Mouse (Mus musculus) embryonic facial prominence, embryonic 13.5 days (tissue): ENCODE data around the gene Prdx2. TPM values are rescaled to one million over a fixed set of nuclear protein-coding genes. Genes with fewer than 3 reads are reported as not detected.

Experiments
- ATAC-seq: fragments of 200-750 bp; cut with Nextera tagmentation; 2 replicates; pipeline ENCODE4 v1.8.0; 2017; ENCODE audit warnings: low read depth; ENCODE audit not compliant: insufficient number of reproducible peaks, insufficient read depth, low FRiP score, low TSS enrichment
- H3K27ac ChIP-seq: fragments of 300-500 bp; sonication (generic); 2 replicates; pipeline ENCODE4 v1.5.1; 2015; ENCODE audit warnings: moderate library complexity, mild to moderate bottlenecking, inconsistent platforms
- H3K27me3 ChIP-seq: fragments of 300-500 bp; sonication (generic); 2 replicates; pipeline ENCODE4 v1.6.1; 2015; ENCODE audit warnings: mild to moderate bottlenecking, inconsistent platforms
- H3K36me3 ChIP-seq: fragments of 300-500 bp; sonication (generic); 2 replicates; pipeline ENCODE4 v1.6.1; 2015; ENCODE audit warnings: mild to moderate bottlenecking, inconsistent platforms
- H3K4me1 ChIP-seq: fragments of 300-500 bp; sonication (generic); 2 replicates; pipeline ENCODE4 v1.6.1; 2015; ENCODE audit warnings: inconsistent platforms
- H3K4me2 ChIP-seq: fragments of 300-500 bp; sonication (generic); 2 replicates; pipeline ENCODE4 v1.6.1; 2015; ENCODE audit warnings: moderate library complexity, mild to moderate bottlenecking, inconsistent platforms
- H3K4me3 ChIP-seq: fragments of 300-500 bp; sonication (generic); 2 replicates; pipeline ENCODE4 v1.5.1; 2015; ENCODE audit warnings: mild to moderate bottlenecking, inconsistent platforms
- H3K9ac ChIP-seq: fragments of 300-500 bp; sonication (generic); 2 replicates; pipeline ENCODE4 v1.6.1; 2015; ENCODE audit warnings: mild to moderate bottlenecking, inconsistent platforms
- H3K9me3 ChIP-seq: fragments of 300-500 bp; sonication (generic); 2 replicates; pipeline ENCODE4 v1.6.1; 2016; ENCODE audit warnings: inconsistent platforms
- WGBS: fragments of 180-500 bp; shearing (Covaris S2); methylation state at CpG from one replicate; pipeline ENCODE4 v1.1.7; 2015; ENCODE audit warnings: mixed read lengths; 5-methylcytosine and 5-hydroxymethylcytosine counted together
- polyA plus RNA-seq: library from polyadenylated mRNA; unstranded; fragments of >200 nt; fragmentation: Nextera tagmentation; extraction: Ambion mirVana; gene quantifications from 2 replicates; pipeline ENCODE4 v1.2.1, GENCODE M21; 2015

Gene Prdx2
- polyA plus RNA-seq, 1 experiment from 2014 or later, result 1,010 TPM

- Histone ChIP-seq H3K36me3 (peaks cover 38% of the 10 kb centered on the region), H3K4me2 (no peak overlapping the region), H3K27me3 (peaks cover 31% of the 10 kb centered on the region), H3K27ac (no peak overlapping the region; the same call in 1 of the 2 replicates), H3K4me3 (no peak overlapping the region), H3K4me1 (peaks cover 65% of the 10 kb centered on the region), H3K9ac (no peak overlapping the region), H3K9me3 (no peaks in the 10 kb centered on the region)
- no peak for ATAC-seq
- WGBS, result 73% methylated on average over 8 of the region's 8 CpGs
Measured at GRCm38 (mm10) chr8:84974543-84975142, 5.3 kb downstream of the Prdx2 start.

GRCm38 (mm10) chr8:84975434-84975833 lies 6.0 kb downstream of the Prdx2 start:
- Histone ChIP-seq H3K4me2 (peak overlapping the region; percentile 100), H3K4me3 (peak overlapping the region; percentile 60; the same call in 1 of the 2 replicates)

GRCm38 (mm10) chr8:84976031-84976762 lies 6.8 kb downstream of the Prdx2 start:
- peak; percentile 80 for ATAC-seq
- Histone ChIP-seq H3K27me3 (peaks cover 32% of the 10 kb centered on the region), H3K4me3 (peak overlapping the region; percentile 60), H3K36me3 (peaks cover 32% of the 10 kb centered on the region), H3K4me2 (peak overlapping the region; percentile 100), H3K9ac (peak overlapping the region; percentile 77), H3K9me3 (no peaks in the 10 kb centered on the region), H3K27ac (peak overlapping the region; percentile 78), H3K4me1 (peaks cover 71% of the 10 kb centered on the region)
- WGBS, result under 1% methylated on average over 51 of the region's 61 CpGs

More at GRCm38 (mm10) chr8:84975434-84975833, 6.0 kb downstream of the Prdx2 start:
- 33% methylated on average over 7 of the region's 7 CpGs for WGBS
- H3K9ac ChIP-seq, result 0 out of 2 replicates have a peak overlapping the region, but pooled peaks have one; percentile 77
- H3K27me3 ChIP-seq, result peaks cover 32% of the 10 kb centered on the region
- no peaks in the 10 kb centered on the region for H3K9me3 ChIP-seq
- peaks cover 71% of the 10 kb centered on the region for H3K4me1 ChIP-seq
- H3K36me3 ChIP-seq, result peaks cover 38% of the 10 kb centered on the region
- peak overlapping the region; percentile 78; the same call in 1 of the 2 replicates for H3K27ac ChIP-seq
- ATAC-seq, result no peak

- peaks cover 32% of the 10 kb centered on the region for H3K27me3 ChIP-seq
- WGBS, result 3% methylated on average over 25 of the region's 25 CpGs
- peak overlapping the region; percentile 60 for H3K4me3 ChIP-seq
- H3K36me3 ChIP-seq, result peaks cover 25% of the 10 kb centered on the region
- peak overlapping the region; percentile 77 for H3K9ac ChIP-seq
- peak overlapping the region; percentile 51; the same call in 1 of the 2 replicates for H3K27ac ChIP-seq
- no peaks in the 10 kb centered on the region for H3K9me3 ChIP-seq
- no peak for ATAC-seq
- peaks cover 74% of the 10 kb centered on the region for H3K4me1 ChIP-seq
- H3K4me2 ChIP-seq, result peak overlapping the region; percentile 100
Measured at GRCm38 (mm10) chr8:84976763-84977434, 7.5 kb downstream of the Prdx2 start.

GRCm38 (mm10) chr8:84977435-84978247 lies 8.3 kb downstream of the Prdx2 start:
- WGBS, result under 1% methylated on average over 70 of the region's 70 CpGs
- H3K4me1 ChIP-seq, result peaks cover 81% of the 10 kb centered on the region
- ATAC-seq, result no peak
- no peaks in the 10 kb centered on the region for H3K9me3 ChIP-seq
- peaks cover 18% of the 10 kb centered on the region for H3K36me3 ChIP-seq
- H3K4me3 ChIP-seq, result peak overlapping the region; percentile 60
- peaks cover 32% of the 10 kb centered on the region for H3K27me3 ChIP-seq
- H3K27ac ChIP-seq, result peak overlapping the region; percentile 74; the same call in 1 of the 2 replicates
- H3K4me2 ChIP-seq, result peak overlapping the region; percentile 100
- peak overlapping the region; percentile 77 for H3K9ac ChIP-seq

GRCm38 (mm10) chr8:84978248-84978940 lies 9.0 kb downstream of the Prdx2 start, which contains the start of gene Junb:
Junb (minus strand) TSS chr8:84978718.
- Histone ChIP-seq H3K36me3 (peaks cover 10% of the 10 kb centered on the region), H3K27me3 (peaks cover 32% of the 10 kb centered on the region), H3K27ac (peak within 1 kb of the TSS; percentile 74), H3K4me2 (peak within 1 kb of the TSS; percentile 100), H3K4me3 (peak within 1 kb of the TSS; percentile 60), H3K4me1 (peaks cover 82% of the 10 kb centered on the region), H3K9ac (peak within 1 kb of the TSS; percentile 77), H3K9me3 (no peaks in the 10 kb centered on the region)
- under 1% methylated on average over 63 of the region's 63 CpGs for WGBS
- ATAC-seq, result peak; percentile 13; the same call in 1 of the 2 replicates

GRCm38 (mm10) chr8:84979599-84980421 lies 10.4 kb downstream of the Prdx2 start:
- Histone ChIP-seq H3K36me3 (no peaks in the 10 kb centered on the region), H3K27ac (peak overlapping the region; percentile 60), H3K4me3 (peak overlapping the region; percentile 60), H3K4me2 (peak overlapping the region; percentile 100), H3K9ac (peak overlapping the region; percentile 59), H3K4me1 (peaks cover 84% of the 10 kb centered on the region), H3K27me3 (peaks cover 40% of the 10 kb centered on the region), H3K9me3 (no peaks in the 10 kb centered on the region)
- WGBS, result 1% methylated on average over 42 of the region's 42 CpGs
- ATAC-seq, result peak; percentile 27; the same call in 1 of the 2 replicates

GRCm38 (mm10) chr8:84980622-84981358 lies 11.4 kb downstream of the Prdx2 start:
- no peak for ATAC-seq
- H3K4me2 ChIP-seq, result peak overlapping the region; percentile 100
- no peaks in the 10 kb centered on the region for H3K9me3 ChIP-seq
- 28% methylated on average over 11 of the region's 11 CpGs for WGBS
- peak overlapping the region; percentile 28 for H3K9ac ChIP-seq
- peaks cover 84% of the 10 kb centered on the region for H3K4me1 ChIP-seq
- no peaks in the 10 kb centered on the region for H3K36me3 ChIP-seq
- no peak overlapping the region; the same call in 1 of the 2 replicates for H3K4me3 ChIP-seq
- H3K27ac ChIP-seq, result peak overlapping the region; percentile 30
- peaks cover 49% of the 10 kb centered on the region for H3K27me3 ChIP-seq

- no peak overlapping the region for H3K4me2 ChIP-seq
Measured at GRCm38 (mm10) chr8:84981644-84982498, 12.5 kb downstream of the Prdx2 start.

More at GRCm38 (mm10) chr8:84981644-84982498, 12.5 kb downstream of the Prdx2 start:
- Histone ChIP-seq H3K27ac (peak overlapping the region; percentile 68), H3K27me3 (peaks cover 54% of the 10 kb centered on the region), H3K9ac (no peak overlapping the region), H3K4me3 (no peak overlapping the region), H3K9me3 (no peaks in the 10 kb centered on the region), H3K4me1 (peaks cover 82% of the 10 kb centered on the region), H3K36me3 (no peaks in the 10 kb centered on the region)
- WGBS, result 71% methylated on average over 15 of the region's 15 CpGs
- ATAC-seq, result no peak
